ENCODE assay signal across 15 mouse cellular contexts in genomic region chr11:89550921-89551320, GRCm38 (mm10).
"Had no signal": no experiment of that assay in that cellular context is flagged by ENCODE, and none has a peak within 500 bp of the region (broad histone marks: within the 10 kb centered on the region; RNA-seq: fewer than 3 reads in every experiment).

No protein-coding gene starts in this region.

- H3K4me1 ChIP-seq: liver, embryonic 15.5 days; midbrain, embryonic 15.5 days; neural tube, embryonic 12.5 days; stomach, embryonic 15.5 days had no signal

- H3K36me3 ChIP-seq: liver, embryonic 15.5 days; midbrain, embryonic 13.5 days; midbrain, embryonic 15.5 days; neural tube, embryonic 12.5 days; stomach, embryonic 15.5 days had no signal

- H3K9me3 ChIP-seq: liver, embryonic 15.5 days; midbrain, embryonic 13.5 days; midbrain, embryonic 15.5 days; neural tube, embryonic 12.5 days; stomach, embryonic 15.5 days had no signal

- ATAC-seq: midbrain, embryonic 13.5 days; midbrain, embryonic 15.5 days had no signal

- DNase-seq: lung, adult 18-20 months; lung, embryonic 14.5 days; lung, postnatal 10 days; lung, postnatal 4 days; right cerebral cortex, postnatal 14 days; thymus, adult 2 months; thymus, postnatal 25 days; thymus, postnatal 4 days had no signal

- H3K4me2 ChIP-seq: liver, embryonic 15.5 days; lung, embryonic 14.5 days; midbrain, embryonic 11.5 days; midbrain, embryonic 13.5 days; midbrain, embryonic 15.5 days; neural tube, embryonic 12.5 days; stomach, embryonic 15.5 days had no signal

- H3K27me3 ChIP-seq: midbrain, embryonic 13.5 days; midbrain, embryonic 15.5 days; neural tube, embryonic 12.5 days; stomach, embryonic 15.5 days had no signal

- H3K27ac ChIP-seq: liver, embryonic 15.5 days; midbrain, embryonic 13.5 days; midbrain, embryonic 15.5 days; neural tube, embryonic 12.5 days; stomach, embryonic 15.5 days; stomach, postnatal 0 days had no signal

- H3K4me3 ChIP-seq: liver, embryonic 15.5 days; midbrain, embryonic 13.5 days; midbrain, embryonic 15.5 days; neural tube, embryonic 12.5 days; stomach, embryonic 15.5 days had no signal

- H3K9ac ChIP-seq: liver, embryonic 15.5 days; lung, embryonic 14.5 days; midbrain, embryonic 13.5 days; midbrain, embryonic 15.5 days; neural tube, embryonic 12.5 days; stomach, embryonic 15.5 days had no signal
